Mouse (Mus musculus) kidney, adult 2 months (tissue): ENCODE results near the gene Brpf1.

Source experiments
- CTCF ChIP-seq: fragments of 200-500 bp; conservative IDR thresholded peaks from 2 replicates; pipeline ENCODE4 v1.5.1; 2011; ENCODE audit warnings: low read depth, mild to moderate bottlenecking, control low read depth, low read length, moderate library complexity, mixed read lengths; ENCODE audit not compliant: insufficient read depth, insufficient read length
- POLR2A ChIP-seq: fragments of 200-500 bp; IDR thresholded peaks from one replicate; pipeline ENCODE4 v1.6.1; 2011; ENCODE audit warnings: low read depth, low read length, control low read depth

DNA sequence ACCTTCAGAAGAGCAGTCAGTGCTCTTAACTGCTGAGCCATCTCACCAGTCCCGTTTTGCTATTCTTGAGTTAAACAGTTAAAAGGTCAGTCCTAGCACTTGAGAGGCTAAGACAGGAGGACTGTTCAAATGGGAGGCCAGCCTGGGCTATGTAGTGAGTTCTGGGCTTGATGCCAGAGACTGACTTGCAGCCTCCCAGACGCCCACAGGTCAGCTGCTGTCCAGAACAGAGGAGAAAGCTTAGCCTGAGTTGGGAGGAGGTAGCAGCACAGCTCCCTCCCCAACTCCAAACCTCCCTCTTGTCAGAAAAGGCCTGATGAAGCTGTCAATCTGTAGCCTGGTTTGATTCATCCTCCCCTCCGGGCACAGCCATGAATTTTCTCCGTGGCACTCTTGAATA, 30.1 kb upstream of the Brpf1 start:
- no peak for TF ChIP-seq CTCF
- no peak for TF ChIP-seq POLR2A
